Mouse (Mus musculus): ENCODE results near the gene Sf3b3.

- TF ChIP-seq CTCF (IDR thresholded peaks at IDR 0.05; ENCODE audit: borderline replicate concordance, extremely low read depth, insufficient read depth, insufficient read length) (no peak), POLR2A (IDR thresholded peaks at IDR 0.05; ENCODE audit: borderline replicate concordance, extremely low read depth, insufficient read depth, insufficient read length, poor library complexity, severe bottlenecking) (no peak)
Measured at GRCm38 (mm10) chr8:110761988-110762387, 84.6 kb downstream of the Sf3b3 start.
